Mouse (Mus musculus): Measurements from ENCODE around the gene Ptger2.

GRCm38 (mm10) chr14:45000086-45000769 lies 12.2 kb downstream of the Ptger2 start:
- TF ChIP-seq POLR2A (IDR thresholded peaks at IDR 0.05; ENCODE audit: insufficient read depth, low read depth, low read length), result no peak
- no peak for TF ChIP-seq CTCF (IDR thresholded peaks at IDR 0.05; ENCODE audit: insufficient read depth, low read depth, low read length)
